Mouse (Mus musculus) lung, postnatal 0 days (tissue): ENCODE data around the gene Tecpr1. TPM values are rescaled to one million over a fixed set of nuclear protein-coding genes. Genes with fewer than 3 reads are reported as not detected.

Experiments used
- ATAC-seq: fragments of 200-750 bp; cut with Nextera tagmentation; 2 replicates; pipeline ENCODE4 v1.8.0; 2017; ENCODE audit warnings: moderate library complexity
- DNase-seq: peaks from one replicate; pipeline ENCODE4 v3.0.0-alpha.2; 2016; ENCODE audit warnings: low spot score
- H3K27ac ChIP-seq: fragments of 300-500 bp; sonication (generic); 2 replicates; pipeline ENCODE4 v1.5.1; 2014; ENCODE audit warnings: antibody characterized with exemption, mild to moderate bottlenecking, low read length, mixed read lengths
- H3K27me3 ChIP-seq: fragments of 300-500 bp; sonication (generic); replicated peaks from 2 replicates; pipeline ENCODE4 v1.6.1; 2014; ENCODE audit warnings: low read length, mixed read lengths; ENCODE audit not compliant: insufficient read depth
- H3K36me3 ChIP-seq: fragments of 300-500 bp; sonication (generic); 2 replicates; pipeline ENCODE4 v1.6.1; 2014; ENCODE audit warnings: low read length, mixed read lengths; ENCODE audit not compliant: insufficient read depth
- H3K4me1 ChIP-seq: fragments of 300-500 bp; sonication (generic); 2 replicates; pipeline ENCODE4 v1.6.1; 2014; ENCODE audit warnings: antibody characterized with exemption, low read depth, low read length, mixed read lengths; ENCODE audit not compliant: insufficient read depth
- H3K4me2 ChIP-seq: fragments of 300-500 bp; sonication (generic); replicated peaks from 2 replicates; pipeline ENCODE4 v1.6.1; 2014; ENCODE audit warnings: low read depth, mild to moderate bottlenecking, low read length, moderate library complexity, mixed read lengths
- H3K4me3 ChIP-seq: fragments of 300-500 bp; sonication (generic); 2 replicates; pipeline ENCODE4 v1.5.1; 2014; ENCODE audit warnings: low read depth, low read length
- H3K9ac ChIP-seq: fragments of 300-500 bp; sonication (generic); replicated peaks from 2 replicates; pipeline ENCODE4 v1.6.1; 2014; ENCODE audit warnings: low read depth, mild to moderate bottlenecking
- H3K9me3 ChIP-seq: fragments of 300-500 bp; sonication (generic); 2 replicates; pipeline ENCODE4 v1.6.1; 2016; ENCODE audit warnings: low read length, mixed read lengths
- CTCF ChIP-seq: IDR thresholded peaks from 2 replicates; pipeline ENCODE4 v1.5.1; 2016; ENCODE audit warnings: antibody characterized with exemption, mild to moderate bottlenecking
- EP300 ChIP-seq: IDR thresholded peaks from 2 replicates; pipeline ENCODE4 v1.6.1; 2016; ENCODE audit warnings: antibody characterized with exemption, mild to moderate bottlenecking, control low read depth
- WGBS: fragments of 180-500 bp; shearing (Covaris S2); extraction: QIAGEN DNeasy Blood & Tissue Kit; methylation state at CpG from one replicate; pipeline ENCODE4 v1.1.7; 2014; 5-methylcytosine and 5-hydroxymethylcytosine counted together
- polyA plus RNA-seq: library from polyadenylated mRNA; unstranded; fragments of >200 nt; fragmentation: Nextera tagmentation; extraction: Ambion mirVana; gene quantifications from 2 replicates; pipeline ENCODE4 v1.2.1, GENCODE M21; 2015

Gene Tecpr1
- polyA plus RNA-seq, 1 experiment from 2014 or later = 35.0 TPM

- Histone ChIP-seq H3K4me1 (peaks cover 10% of the 10 kb centered on the region; the same call in 1 of the 2 replicates), H3K9me3 (no peaks in the 10 kb centered on the region), H3K4me3 (no peak overlapping the region), H3K27me3 (no peaks in the 10 kb centered on the region), H3K27ac (peak overlapping the region; percentile 64; the same call in 1 of the 2 replicates), H3K36me3 (no peaks in the 10 kb centered on the region), H3K4me2 (0 out of 2 replicates have a peak overlapping the region, but pooled peaks have one; percentile 1), H3K9ac (no peak overlapping the region)
- DNase-seq = peak; percentile 92
- TF ChIP-seq EP300 = peak; percentile 94
- no peak for TF ChIP-seq CTCF
- WGBS = 34% methylated on average over 10 of the region's 10 CpGs
- ATAC-seq = peak; percentile 87
Observed at GRCm38 (mm10) chr5:144247906-144248585, 24.6 kb upstream of the Tecpr1 start.

DNA sequence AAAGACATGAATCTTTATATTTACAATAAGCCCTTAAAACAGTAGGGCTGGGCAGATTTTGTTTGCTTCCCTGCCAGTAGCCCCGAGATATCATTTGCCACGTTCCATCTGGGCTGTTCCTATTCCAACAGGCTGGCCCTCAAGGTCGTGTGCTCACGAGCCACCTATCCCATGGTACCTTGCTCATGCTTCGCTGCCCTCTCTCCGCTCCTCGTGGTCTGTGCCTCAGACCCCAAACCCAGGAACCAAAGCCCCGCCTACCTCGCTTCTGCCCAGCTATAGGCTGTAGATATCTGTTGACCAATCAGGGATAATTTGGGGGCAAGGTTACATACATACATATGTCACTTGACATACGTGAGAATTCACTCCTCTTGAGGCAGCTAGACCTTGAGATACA is 23.9 kb upstream of the Tecpr1 start:
- H3K9ac ChIP-seq = no peak overlapping the region
- TF ChIP-seq CTCF = no peak
- TF ChIP-seq EP300 = no peak
- WGBS = 46% methylated on average over 10 of the region's 10 CpGs
- H3K27ac ChIP-seq = peak overlapping the region; percentile 64
- no peaks in the 10 kb centered on the region for H3K9me3 ChIP-seq
- ATAC-seq = no peak; the same call in 1 of the 2 replicates
- H3K4me1 ChIP-seq = peaks cover 10% of the 10 kb centered on the region; the same call in 1 of the 2 replicates
- H3K27me3 ChIP-seq = no peaks in the 10 kb centered on the region
- H3K36me3 ChIP-seq = no peaks in the 10 kb centered on the region
- H3K4me2 ChIP-seq = no peak overlapping the region
- no peak overlapping the region for H3K4me3 ChIP-seq
- no peak for DNase-seq

- H3K9me3 ChIP-seq = no peaks in the 10 kb centered on the region
- no peaks in the 10 kb centered on the region for H3K36me3 ChIP-seq
- H3K27me3 ChIP-seq = no peaks in the 10 kb centered on the region
- no peak overlapping the region for H3K4me2 ChIP-seq
- DNase-seq (no peak), ATAC-seq (no peak)
- H3K9ac ChIP-seq = no peak overlapping the region
- WGBS = 41% methylated on average over 7 of the region's 7 CpGs
- TF ChIP-seq EP300 (no peak), CTCF (no peak)
- 0 out of 2 replicates have a peak overlapping the region, but pooled peaks have one; percentile 64 for H3K27ac ChIP-seq
- peaks cover 10% of the 10 kb centered on the region; the same call in 1 of the 2 replicates for H3K4me1 ChIP-seq
- no peak overlapping the region for H3K4me3 ChIP-seq
Observed at GRCm38 (mm10) chr5:144246669-144247068, 23.3 kb upstream of the Tecpr1 start.

GRCm38 (mm10) chr5:144245592-144245991 is 22.2 kb upstream of the Tecpr1 start:
- no peaks in the 10 kb centered on the region for H3K27me3 ChIP-seq
- ATAC-seq (no peak), DNase-seq (no peak)
- H3K4me2 ChIP-seq = no peak overlapping the region
- 73% methylated on average over 2 of the region's 2 CpGs for WGBS
- H3K27ac ChIP-seq = no peak overlapping the region
- no peak overlapping the region for H3K4me3 ChIP-seq
- H3K9me3 ChIP-seq = no peaks in the 10 kb centered on the region
- peaks cover 10% of the 10 kb centered on the region; the same call in 1 of the 2 replicates for H3K4me1 ChIP-seq
- no peaks in the 10 kb centered on the region for H3K36me3 ChIP-seq
- no peak for TF ChIP-seq EP300
- TF ChIP-seq CTCF = no peak
- H3K9ac ChIP-seq = no peak overlapping the region

- H3K4me3 ChIP-seq = no peak within 1 kb of the TSS
- H3K4me1 ChIP-seq = peaks cover 10% of the 10 kb centered on the region; the same call in 1 of the 2 replicates
- no peaks in the 10 kb centered on the region for H3K9me3 ChIP-seq
- H3K9ac ChIP-seq = no peak within 1 kb of the TSS
- DNase-seq (no peak), ATAC-seq (no peak)
- H3K27me3 ChIP-seq = no peaks in the 10 kb centered on the region
- no peak within 1 kb of the TSS for H3K27ac ChIP-seq
- TF ChIP-seq EP300 (no peak), CTCF (no peak)
- 93% methylated on average over 7 of the region's 7 CpGs for WGBS
- no peaks in the 10 kb centered on the region for H3K36me3 ChIP-seq
- no peak within 1 kb of the TSS for H3K4me2 ChIP-seq
Observed at GRCm38 (mm10) chr5:144243901-144244487, 20.6 kb upstream of the Tecpr1 start, which contains the start of gene Bri3. Gene Bri3, plus strand, starts transcription at chr5:144244437.

DNA sequence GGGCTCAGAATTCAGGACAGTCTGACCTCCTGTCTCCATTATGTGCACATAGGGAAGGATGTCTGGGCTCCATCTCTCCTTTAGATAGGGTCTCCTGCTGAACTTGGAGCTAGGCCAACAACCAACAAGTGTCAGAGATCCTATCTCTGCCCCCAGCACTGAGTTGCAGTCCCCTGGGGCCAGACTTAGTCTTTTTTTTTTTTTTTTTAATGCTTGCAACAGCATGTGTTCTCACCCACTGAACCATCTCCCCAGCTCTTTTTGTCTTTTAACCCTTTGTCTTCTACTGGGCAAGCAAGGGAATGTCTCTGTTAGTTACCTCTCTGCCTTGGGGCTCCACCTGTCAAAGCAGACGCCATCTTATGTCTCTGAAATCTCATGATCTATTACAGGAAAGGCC is 15.6 kb upstream of the Tecpr1 start:
- DNase-seq = no peak
- no peak overlapping the region for H3K27ac ChIP-seq
- H3K4me1 ChIP-seq = no peaks in the 10 kb centered on the region
- H3K9ac ChIP-seq = no peak overlapping the region
- TF ChIP-seq CTCF = no peak
- TF ChIP-seq EP300 = no peak
- H3K36me3 ChIP-seq = no peaks in the 10 kb centered on the region
- H3K4me3 ChIP-seq = no peak overlapping the region
- no peak overlapping the region for H3K4me2 ChIP-seq
- no peaks in the 10 kb centered on the region for H3K27me3 ChIP-seq
- 91% methylated on average over 1 of the region's 1 CpGs for WGBS
- ATAC-seq = no peak
- H3K9me3 ChIP-seq = no peaks in the 10 kb centered on the region
